Mouse (Mus musculus): ENCODE results near the gene Elovl6. TPM values are rescaled to one million over a fixed set of nuclear protein-coding genes. Genes with fewer than 3 reads are reported as not detected.
A peak's percentile ranks its signal among the peaks of the same experiment; 100 is the strongest.

Elovl6 gene
- polyA plus RNA-seq, 1 experiment from 2014 or later = 37.6 TPM

DNA sequence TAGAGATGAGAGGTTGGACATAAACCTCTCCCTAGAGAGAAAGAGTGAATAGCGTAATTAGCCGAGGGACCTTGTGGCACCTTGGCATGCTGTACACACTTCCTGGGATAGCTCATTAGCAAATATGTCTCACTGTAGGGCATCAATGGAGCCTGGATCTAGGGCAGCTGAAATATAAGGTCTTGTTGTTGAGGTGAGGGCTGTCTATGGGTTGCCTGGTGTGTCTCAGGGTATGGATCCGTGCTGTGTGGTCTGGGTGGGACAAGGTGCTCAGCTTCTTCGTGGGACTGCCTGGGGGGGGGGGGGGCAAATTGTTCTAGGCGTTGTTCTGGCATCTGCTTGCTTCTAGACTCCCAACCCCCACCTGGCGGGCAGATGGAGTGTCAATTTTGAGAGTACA, 13.6 kb downstream of the Elovl6 start:
- WGBS = 82% methylated on average over 6 of the region's 6 CpGs
- Histone ChIP-seq H3K27me3 (ENCODE audit: control insufficient read depth, insufficient read depth, low read length) (no peaks in the 10 kb centered on the region), H3K4me1 (ENCODE audit: control insufficient read depth, insufficient read depth, low read length) (peaks cover 7% of the 10 kb centered on the region; the same call in 1 of the 2 replicates), H3K27ac (ENCODE audit: low read length) (no peak overlapping the region), H3K9me3 (ENCODE audit: control insufficient read depth, low read depth, low read length) (0 out of 2 replicates have a peak, but pooled peaks cover 4% of the 10 kb centered on the region), H3K9ac (replicated peaks; ENCODE audit: low read depth, low read length) (no peak overlapping the region), H3K36me3 (ENCODE audit: control insufficient read depth, insufficient read depth, low read length) (no peaks in the 10 kb centered on the region; the same call in 1 of the 2 replicates), H3K4me2 (replicated peaks; ENCODE audit: low read depth, low read length) (no peak overlapping the region), H3K4me3 (ENCODE audit: low read depth, low read length) (no peak overlapping the region)
- ATAC-seq (ENCODE audit: insufficient number of reproducible peaks, insufficient read depth, low FRiP score, low read depth) = no peak

DNA sequence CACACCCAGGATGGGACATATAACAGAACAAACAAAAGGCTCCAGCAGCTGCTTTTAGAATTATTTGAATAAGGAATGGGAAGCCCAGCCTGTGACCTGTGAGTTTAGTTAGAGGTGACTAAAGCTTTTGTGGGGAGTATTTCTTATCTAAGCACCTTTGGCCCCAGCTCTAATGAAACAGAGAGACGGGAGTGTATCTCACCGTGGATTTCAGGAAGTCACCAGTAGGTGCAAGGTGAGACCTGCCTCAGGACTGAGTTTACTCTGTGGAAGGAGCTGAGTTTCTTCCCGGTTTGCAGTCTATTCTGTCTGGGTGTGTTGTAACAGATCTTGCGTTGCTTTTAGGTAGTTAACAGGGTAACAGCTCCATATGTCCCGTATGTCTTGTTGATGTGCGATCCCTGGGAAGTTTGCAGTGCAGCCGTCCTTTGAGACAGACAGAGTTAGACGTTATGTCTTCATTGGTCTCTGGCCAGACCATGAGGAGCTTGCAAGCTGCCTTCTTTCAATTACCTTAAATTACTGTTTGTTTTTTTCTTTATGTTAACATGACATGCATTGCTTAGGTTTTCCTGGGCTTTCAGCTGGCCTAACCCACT, 15.8 kb downstream of the Elovl6 start:
- H3K4me1 ChIP-seq (ENCODE audit: control insufficient read depth, insufficient read depth, low read length) = peaks cover 21% of the 10 kb centered on the region
- H3K27ac ChIP-seq (ENCODE audit: low read length) = no peak overlapping the region
- 36% methylated on average over 8 of the region's 8 CpGs for WGBS
- H3K9me3 ChIP-seq (ENCODE audit: control insufficient read depth, low read depth, low read length) = 0 out of 2 replicates have a peak, but pooled peaks cover 4% of the 10 kb centered on the region
- peak; percentile 59; the same call in 1 of the 2 replicates for ATAC-seq (ENCODE audit: insufficient number of reproducible peaks, insufficient read depth, low FRiP score, low read depth)
- H3K36me3 ChIP-seq (ENCODE audit: control insufficient read depth, insufficient read depth, low read length) = no peaks in the 10 kb centered on the region
- H3K27me3 ChIP-seq (ENCODE audit: control insufficient read depth, insufficient read depth, low read length) = no peaks in the 10 kb centered on the region
- H3K4me3 ChIP-seq (ENCODE audit: low read depth, low read length) = no peak overlapping the region
- H3K4me2 ChIP-seq (replicated peaks; ENCODE audit: low read depth, low read length) = no peak overlapping the region
- H3K9ac ChIP-seq (replicated peaks; ENCODE audit: low read depth, low read length) = no peak overlapping the region

DNA sequence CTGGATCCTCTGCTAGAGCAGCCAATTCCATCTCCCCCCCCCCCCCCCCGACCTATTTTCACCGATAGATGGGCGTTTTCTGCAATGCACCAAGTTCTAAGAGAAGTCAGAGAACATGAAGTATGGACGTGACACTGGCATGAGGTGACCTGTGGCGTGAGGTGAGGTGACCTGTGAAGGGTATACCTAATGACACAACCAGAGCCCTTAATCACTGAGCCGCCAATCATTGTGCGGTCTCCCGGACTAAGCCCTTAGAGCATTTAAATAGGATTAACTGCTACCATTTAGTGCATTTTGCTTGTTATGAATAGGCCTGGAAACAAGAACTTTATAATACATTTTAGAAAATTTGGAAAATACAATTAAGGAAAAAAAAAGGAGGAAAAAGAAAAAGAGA, 16.6 kb downstream of the Elovl6 start:
- H3K36me3 ChIP-seq (ENCODE audit: control insufficient read depth, insufficient read depth, low read length) = no peaks in the 10 kb centered on the region
- H3K4me1 ChIP-seq (ENCODE audit: control insufficient read depth, insufficient read depth, low read length) = peaks cover 21% of the 10 kb centered on the region
- no peak overlapping the region for H3K4me3 ChIP-seq (ENCODE audit: low read depth, low read length)
- no peak for ATAC-seq (ENCODE audit: insufficient number of reproducible peaks, insufficient read depth, low FRiP score, low read depth)
- no peaks in the 10 kb centered on the region for H3K27me3 ChIP-seq (ENCODE audit: control insufficient read depth, insufficient read depth, low read length)
- no peak overlapping the region for H3K4me2 ChIP-seq (replicated peaks; ENCODE audit: low read depth, low read length)
- no peaks in the 10 kb centered on the region for H3K9me3 ChIP-seq (ENCODE audit: control insufficient read depth, low read depth, low read length)
- H3K27ac ChIP-seq (ENCODE audit: low read length) = no peak overlapping the region
- WGBS = 69% methylated on average over 8 of the region's 8 CpGs
- no peak overlapping the region for H3K9ac ChIP-seq (replicated peaks; ENCODE audit: low read depth, low read length)

DNA sequence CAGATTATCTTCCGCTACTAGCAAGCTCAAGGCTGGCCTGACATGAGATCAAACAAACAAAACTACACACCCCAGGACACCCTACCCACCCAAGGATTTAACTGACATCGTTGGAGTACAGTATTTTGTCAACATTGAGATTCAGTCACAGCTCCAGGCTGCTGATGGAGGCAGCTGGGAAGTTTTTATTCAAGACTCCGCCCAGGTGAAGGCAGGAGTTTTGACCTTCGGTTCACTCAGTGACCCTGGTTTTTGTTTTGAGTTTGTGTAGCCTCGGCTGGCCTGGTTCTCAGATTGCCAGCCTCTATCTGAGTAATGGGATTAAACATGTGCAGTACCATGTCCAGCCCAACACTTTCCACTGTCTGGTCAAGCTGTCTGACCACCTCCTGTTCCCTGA, 17.4 kb downstream of the Elovl6 start:
- Histone ChIP-seq H3K4me2 (replicated peaks; ENCODE audit: low read depth, low read length) (no peak overlapping the region), H3K4me3 (ENCODE audit: low read depth, low read length) (no peak overlapping the region), H3K4me1 (ENCODE audit: control insufficient read depth, insufficient read depth, low read length) (peaks cover 21% of the 10 kb centered on the region), H3K9ac (replicated peaks; ENCODE audit: low read depth, low read length) (no peak overlapping the region), H3K27me3 (ENCODE audit: control insufficient read depth, insufficient read depth, low read length) (no peaks in the 10 kb centered on the region), H3K9me3 (ENCODE audit: control insufficient read depth, low read depth, low read length) (no peaks in the 10 kb centered on the region), H3K36me3 (ENCODE audit: control insufficient read depth, insufficient read depth, low read length) (no peaks in the 10 kb centered on the region), H3K27ac (ENCODE audit: low read length) (peak overlapping the region; percentile 16; the same call in 1 of the 2 replicates)
- ATAC-seq (ENCODE audit: insufficient number of reproducible peaks, insufficient read depth, low FRiP score, low read depth) = no peak
- 34% methylated on average over 5 of the region's 5 CpGs for WGBS

DNA sequence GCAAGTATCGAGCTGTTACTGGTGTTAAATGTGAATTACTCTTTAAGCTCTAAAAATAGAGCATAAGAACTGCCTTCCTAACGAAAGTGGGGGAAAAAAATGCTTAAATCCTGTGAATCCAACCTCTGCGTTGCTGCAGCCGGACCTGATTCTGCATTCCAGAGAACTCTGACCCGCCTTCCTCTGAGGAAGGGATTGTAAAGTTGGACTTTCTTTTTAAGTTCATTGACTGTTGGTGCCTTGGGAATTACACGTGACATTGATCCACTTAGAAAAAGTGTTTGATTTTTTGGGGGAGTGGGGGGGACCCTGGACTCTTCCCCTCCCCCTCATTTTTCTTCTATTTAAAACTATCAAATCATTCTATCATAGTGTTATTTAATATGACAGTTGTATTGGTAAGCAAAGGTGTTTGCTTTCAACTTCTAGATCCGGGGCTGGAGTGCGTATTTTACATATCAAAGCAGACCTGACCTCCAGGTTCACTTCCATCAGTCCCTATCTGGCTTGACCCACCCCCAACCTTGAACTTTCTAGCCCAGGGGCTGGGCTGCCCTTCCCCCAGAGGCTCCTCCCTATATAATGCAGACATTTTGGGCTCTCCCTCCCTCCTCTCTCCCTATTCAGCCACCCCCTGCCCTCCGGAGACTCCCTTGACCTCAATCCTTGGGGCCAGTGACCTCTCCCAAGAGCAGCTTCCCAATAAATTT, 19.6 kb downstream of the Elovl6 start:
- WGBS = 39% methylated on average over 9 of the region's 9 CpGs
- no peak overlapping the region for H3K4me2 ChIP-seq (replicated peaks; ENCODE audit: low read depth, low read length)
- ATAC-seq (ENCODE audit: insufficient number of reproducible peaks, insufficient read depth, low FRiP score, low read depth) = no peak
- no peaks in the 10 kb centered on the region for H3K9me3 ChIP-seq (ENCODE audit: control insufficient read depth, low read depth, low read length)
- no peak overlapping the region for H3K4me3 ChIP-seq (ENCODE audit: low read depth, low read length)
- H3K9ac ChIP-seq (replicated peaks; ENCODE audit: low read depth, low read length) = no peak overlapping the region
- peak overlapping the region; percentile 52; the same call in 1 of the 2 replicates for H3K27ac ChIP-seq (ENCODE audit: low read length)
- H3K27me3 ChIP-seq (ENCODE audit: control insufficient read depth, insufficient read depth, low read length) = no peaks in the 10 kb centered on the region
- H3K36me3 ChIP-seq (ENCODE audit: control insufficient read depth, insufficient read depth, low read length) = no peaks in the 10 kb centered on the region
- H3K4me1 ChIP-seq (ENCODE audit: control insufficient read depth, insufficient read depth, low read length) = peaks cover 21% of the 10 kb centered on the region

DNA sequence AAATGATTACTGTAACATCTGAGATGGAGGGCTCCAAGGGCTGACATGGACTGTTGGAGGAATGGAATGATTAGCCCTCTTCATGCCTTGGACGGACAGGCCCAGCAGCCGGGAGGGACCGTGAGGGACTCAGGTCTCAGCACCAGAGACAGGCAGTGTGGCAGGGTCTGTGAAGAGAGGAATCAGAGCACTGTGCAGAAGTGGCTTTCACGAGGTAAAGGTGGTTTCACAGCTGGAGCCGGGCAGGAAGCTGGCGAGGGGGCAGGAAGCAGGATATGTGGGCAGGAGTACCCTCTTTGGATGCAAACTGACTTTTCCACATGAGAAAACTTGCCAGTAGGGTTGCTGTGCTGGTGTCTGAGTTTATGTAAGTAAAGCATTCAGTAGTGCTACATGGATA, 20.2 kb downstream of the Elovl6 start:
- H3K9ac ChIP-seq (replicated peaks; ENCODE audit: low read depth, low read length) = no peak overlapping the region
- no peaks in the 10 kb centered on the region for H3K36me3 ChIP-seq (ENCODE audit: control insufficient read depth, insufficient read depth, low read length)
- no peaks in the 10 kb centered on the region for H3K27me3 ChIP-seq (ENCODE audit: control insufficient read depth, insufficient read depth, low read length)
- no peak for ATAC-seq (ENCODE audit: insufficient number of reproducible peaks, insufficient read depth, low FRiP score, low read depth)
- no peak overlapping the region for H3K27ac ChIP-seq (ENCODE audit: low read length)
- H3K4me1 ChIP-seq (ENCODE audit: control insufficient read depth, insufficient read depth, low read length) = peaks cover 21% of the 10 kb centered on the region
- WGBS = 62% methylated on average over 6 of the region's 6 CpGs
- H3K9me3 ChIP-seq (ENCODE audit: control insufficient read depth, low read depth, low read length) = no peaks in the 10 kb centered on the region
- H3K4me2 ChIP-seq (replicated peaks; ENCODE audit: low read depth, low read length) = no peak overlapping the region
- H3K4me3 ChIP-seq (ENCODE audit: low read depth, low read length) = no peak overlapping the region

DNA sequence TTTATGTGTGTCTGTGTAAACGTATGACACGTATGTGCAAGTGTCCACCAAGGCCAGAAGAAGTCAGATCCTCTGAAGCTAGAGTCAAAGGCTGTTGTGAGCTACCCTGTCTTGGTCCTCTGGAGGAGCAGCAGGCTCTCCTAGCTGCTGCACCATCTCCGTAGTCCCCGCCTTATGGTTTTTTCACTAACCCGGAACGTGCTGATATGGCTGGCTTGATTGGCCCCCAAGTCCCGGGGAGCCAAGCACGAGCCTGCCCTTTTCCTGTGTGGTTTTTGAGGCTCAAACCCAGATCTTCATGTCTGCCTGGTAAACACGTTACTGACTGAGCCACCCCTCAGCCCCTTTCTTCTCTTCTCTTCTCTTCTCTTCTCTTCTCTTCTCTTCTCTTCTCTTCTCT, 21.0 kb downstream of the Elovl6 start:
- H3K27ac ChIP-seq (ENCODE audit: low read length) = no peak overlapping the region
- H3K36me3 ChIP-seq (ENCODE audit: control insufficient read depth, insufficient read depth, low read length) = no peaks in the 10 kb centered on the region
- H3K4me2 ChIP-seq (replicated peaks; ENCODE audit: low read depth, low read length) = no peak overlapping the region
- no peak for ATAC-seq (ENCODE audit: insufficient number of reproducible peaks, insufficient read depth, low FRiP score, low read depth)
- H3K9me3 ChIP-seq (ENCODE audit: control insufficient read depth, low read depth, low read length) = no peaks in the 10 kb centered on the region
- H3K4me3 ChIP-seq (ENCODE audit: low read depth, low read length) = no peak overlapping the region
- H3K27me3 ChIP-seq (ENCODE audit: control insufficient read depth, insufficient read depth, low read length) = no peaks in the 10 kb centered on the region
- H3K4me1 ChIP-seq (ENCODE audit: control insufficient read depth, insufficient read depth, low read length) = peaks cover 21% of the 10 kb centered on the region
- no peak overlapping the region for H3K9ac ChIP-seq (replicated peaks; ENCODE audit: low read depth, low read length)
- WGBS = 84% methylated on average over 9 of the region's 9 CpGs

DNA sequence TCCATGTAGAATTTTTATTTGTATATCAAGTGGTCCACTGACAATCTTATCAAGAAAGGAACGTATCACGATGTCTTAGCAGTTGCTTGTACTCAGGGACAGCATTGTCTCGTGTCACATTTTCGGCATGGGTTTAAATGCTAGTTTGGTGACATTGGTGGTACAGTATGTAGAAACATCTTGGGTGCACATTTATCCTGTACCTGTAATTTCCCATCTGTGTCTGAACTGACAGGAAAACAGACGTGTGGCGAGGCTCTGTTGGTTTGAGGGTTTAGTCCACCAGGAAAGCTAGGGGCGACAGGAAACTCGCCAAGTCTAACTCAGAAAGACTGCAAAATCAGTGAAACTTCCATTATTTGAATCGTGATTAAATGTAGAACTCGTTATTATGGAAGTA, 21.5 kb downstream of the Elovl6 start:
- H3K36me3 ChIP-seq (ENCODE audit: control insufficient read depth, insufficient read depth, low read length) = no peaks in the 10 kb centered on the region
- 89% methylated on average over 10 of the region's 10 CpGs for WGBS
- no peak overlapping the region for H3K4me2 ChIP-seq (replicated peaks; ENCODE audit: low read depth, low read length)
- no peak overlapping the region for H3K4me3 ChIP-seq (ENCODE audit: low read depth, low read length)
- no peaks in the 10 kb centered on the region for H3K9me3 ChIP-seq (ENCODE audit: control insufficient read depth, low read depth, low read length)
- H3K9ac ChIP-seq (replicated peaks; ENCODE audit: low read depth, low read length) = no peak overlapping the region
- no peaks in the 10 kb centered on the region for H3K27me3 ChIP-seq (ENCODE audit: control insufficient read depth, insufficient read depth, low read length)
- H3K4me1 ChIP-seq (ENCODE audit: control insufficient read depth, insufficient read depth, low read length) = peaks cover 21% of the 10 kb centered on the region
- ATAC-seq (ENCODE audit: insufficient number of reproducible peaks, insufficient read depth, low FRiP score, low read depth) = no peak
- H3K27ac ChIP-seq (ENCODE audit: low read length) = no peak overlapping the region

Measured in stomach, embryonic 14.5 days (tissue).